Mouse (Mus musculus): Measurements from ENCODE around the gene Tlx2.

- TF ChIP-seq CTCF (IDR thresholded peaks at IDR 0.05; ENCODE audit: low read depth, low read length) (no peak), POLR2AphosphoS5 (IDR thresholded peaks at IDR 0.05; ENCODE audit: insufficient replicate concordance, low read depth, low read length) (no peak), TAL1 (conservative IDR thresholded peaks at IDR 0.05; ENCODE audit: low read depth, low read length) (no peak), GATA2 (IDR thresholded peaks at IDR 0.05; ENCODE audit: borderline replicate concordance, low read depth, low read length) (no peak), GATA1 (IDR thresholded peaks at IDR 0.05; ENCODE audit: borderline replicate concordance, low read length) (no peak)
Observed at GRCm38 (mm10) chr6:83023786-83024185, 46.3 kb downstream of the Tlx2 start.
